Mouse (Mus musculus) kidney, embryonic 16.5 days (tissue): ENCODE data around the gene Dazap1. TPM values are rescaled to one million over a fixed set of nuclear protein-coding genes. Genes with fewer than 3 reads are reported as not detected.

Experiments
- ATAC-seq: fragments of 200-750 bp; cut with Nextera tagmentation; 2 replicates; pipeline ENCODE4 v1.8.0; 2017; ENCODE audit warnings: moderate TSS enrichment; ENCODE audit not compliant: low FRiP score, low TSS enrichment
- H3K27ac ChIP-seq: fragments of 300-500 bp; sonication (generic); 2 replicates; pipeline ENCODE4 v1.5.1; 2014; ENCODE audit warnings: low read length
- H3K27me3 ChIP-seq: fragments of 300-500 bp; sonication (generic); 2 replicates; pipeline ENCODE4 v1.6.1; 2014; ENCODE audit warnings: low read length, control low read depth, mixed read lengths; ENCODE audit not compliant: insufficient read depth
- H3K36me3 ChIP-seq: fragments of 300-500 bp; sonication (generic); 2 replicates; pipeline ENCODE4 v1.6.1; 2014; ENCODE audit warnings: low read length, control low read depth, mixed read lengths; ENCODE audit not compliant: insufficient read depth
- H3K4me1 ChIP-seq: fragments of 300-500 bp; sonication (generic); 2 replicates; pipeline ENCODE4 v1.6.1; 2014; ENCODE audit warnings: low read length, control low read depth, mixed read lengths; ENCODE audit not compliant: insufficient read depth
- H3K4me2 ChIP-seq: fragments of 300-500 bp; sonication (generic); replicated peaks from 2 replicates; pipeline ENCODE4 v1.6.1; 2014; ENCODE audit warnings: low read depth, low read length
- H3K4me3 ChIP-seq: fragments of 300-500 bp; sonication (generic); 2 replicates; pipeline ENCODE4 v1.5.1; 2014; ENCODE audit warnings: mild to moderate bottlenecking, low read length
- H3K9ac ChIP-seq: fragments of 300-500 bp; sonication (generic); replicated peaks from 2 replicates; pipeline ENCODE4 v1.6.1; 2014; ENCODE audit warnings: low read length
- H3K9me3 ChIP-seq: fragments of 300-500 bp; sonication (generic); 2 replicates; pipeline ENCODE4 v1.6.1; 2016; ENCODE audit warnings: low read length, control low read depth
- WGBS: fragments of 180-500 bp; shearing (Covaris S2); extraction: QIAGEN DNeasy Blood & Tissue Kit; methylation state at CpG from one replicate; pipeline ENCODE4 v1.1.7; 2014; 5-methylcytosine and 5-hydroxymethylcytosine counted together
- polyA plus RNA-seq: library from polyadenylated mRNA; unstranded; fragments of >200 nt; fragmentation: Nextera tagmentation; extraction: Ambion mirVana; gene quantifications from 2 replicates; pipeline ENCODE4 v1.2.1, GENCODE M21; 2015

The Dazap1 gene
- polyA plus RNA-seq, 1 experiment from 2014 or later, result 55.4 TPM

DNA sequence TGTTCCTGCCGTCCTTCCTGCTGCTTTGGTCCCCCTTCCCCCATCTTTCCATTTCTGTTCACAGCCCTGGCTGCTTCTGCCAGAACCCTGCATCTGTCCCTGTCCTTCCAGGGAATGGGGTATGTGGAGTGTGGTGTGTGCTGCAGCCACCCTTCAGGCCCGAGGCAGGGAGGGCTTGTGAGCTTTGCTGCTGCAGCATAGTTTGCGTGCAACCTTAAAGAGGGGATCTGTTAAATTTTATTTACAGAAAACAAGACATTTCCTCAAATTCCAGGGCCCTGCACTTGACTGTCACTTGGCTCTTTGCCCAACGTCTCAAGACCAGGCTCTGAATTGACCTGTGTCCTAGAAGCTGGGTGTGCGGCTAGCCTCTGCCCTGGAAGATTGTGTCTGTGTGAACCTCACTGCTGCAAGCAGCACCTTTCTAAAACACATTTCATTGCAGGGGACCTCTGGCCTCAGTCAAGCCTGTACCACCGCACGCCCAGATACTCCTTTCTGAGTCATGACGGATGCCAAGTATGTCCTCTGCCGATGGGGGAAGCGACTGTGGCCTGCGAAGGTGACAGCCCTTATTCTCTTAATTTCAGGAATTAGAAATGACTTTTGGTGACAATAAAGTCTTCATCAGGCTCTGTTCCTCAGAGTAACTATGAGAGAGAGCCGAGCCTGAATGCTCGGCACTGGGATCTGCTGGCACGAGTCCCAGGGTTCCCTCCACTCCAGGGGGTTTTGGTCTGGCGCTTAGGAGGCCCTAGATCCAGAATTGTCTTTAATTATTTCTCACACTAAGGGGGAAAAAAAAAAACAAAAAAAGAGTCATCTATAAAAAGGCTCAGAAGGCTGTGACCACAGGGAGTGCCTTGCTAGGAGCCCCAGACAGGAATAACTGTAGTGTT, 33.2 kb upstream of the Dazap1 start:
- H3K36me3 ChIP-seq, result peaks cover 31% of the 10 kb centered on the region
- H3K9ac ChIP-seq, result peak overlapping the region; percentile 93
- no peaks in the 10 kb centered on the region for H3K9me3 ChIP-seq
- H3K4me1 ChIP-seq, result peaks cover 42% of the 10 kb centered on the region
- no peaks in the 10 kb centered on the region for H3K27me3 ChIP-seq
- peak overlapping the region; percentile 73 for H3K4me3 ChIP-seq
- peak overlapping the region; percentile 84 for H3K4me2 ChIP-seq
- no peak for ATAC-seq
- peak overlapping the region; percentile 87 for H3K27ac ChIP-seq
- 39% methylated on average over 15 of the region's 15 CpGs for WGBS

DNA sequence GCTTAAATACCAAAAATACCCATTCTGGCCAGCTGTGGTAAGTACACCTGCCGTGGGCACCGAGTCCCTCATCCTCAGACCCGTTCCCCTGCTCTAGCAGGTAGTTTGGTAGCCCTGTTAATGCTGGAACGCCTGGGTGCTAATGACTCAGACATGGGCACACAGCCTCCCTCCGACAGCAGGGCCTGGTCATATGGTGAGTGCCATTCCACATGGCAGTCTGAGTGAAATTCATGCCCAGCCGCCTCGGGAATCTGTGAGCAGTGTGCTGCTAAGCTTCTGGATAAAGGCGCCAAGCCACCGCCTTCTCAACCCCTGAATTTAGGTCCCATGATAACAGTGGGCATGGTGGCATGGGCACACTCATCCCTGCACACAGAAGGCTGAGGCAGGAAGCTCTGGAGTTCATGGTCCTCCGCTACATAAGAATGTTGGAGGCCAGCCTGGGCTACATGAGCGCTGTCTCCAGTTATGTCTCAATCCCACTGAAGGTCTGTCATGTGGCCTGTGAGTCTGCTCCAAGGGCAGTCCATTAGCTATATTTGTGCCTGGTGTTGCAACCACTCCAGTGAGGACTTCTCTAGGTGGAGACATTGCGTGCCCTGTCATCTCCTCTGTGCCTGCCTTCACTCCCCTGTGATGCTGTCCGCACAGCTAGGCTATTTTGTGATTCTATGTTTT, 25.0 kb upstream of the Dazap1 start:
- H3K27ac ChIP-seq, result no peak overlapping the region
- no peak overlapping the region for H3K4me2 ChIP-seq
- 96% methylated on average over 13 of the region's 13 CpGs for WGBS
- H3K36me3 ChIP-seq, result peaks cover 95% of the 10 kb centered on the region
- no peak for ATAC-seq
- peaks cover 10% of the 10 kb centered on the region for H3K4me1 ChIP-seq
- no peaks in the 10 kb centered on the region for H3K27me3 ChIP-seq
- H3K9me3 ChIP-seq, result no peaks in the 10 kb centered on the region
- H3K4me3 ChIP-seq, result no peak overlapping the region
- H3K9ac ChIP-seq, result no peak overlapping the region

GRCm38 (mm10) chr10:80237020-80237419, 24.3 kb upstream of the Dazap1 start:
- no peaks in the 10 kb centered on the region for H3K27me3 ChIP-seq
- no peak for ATAC-seq
- 90% methylated on average over 4 of the region's 4 CpGs for WGBS

DNA sequence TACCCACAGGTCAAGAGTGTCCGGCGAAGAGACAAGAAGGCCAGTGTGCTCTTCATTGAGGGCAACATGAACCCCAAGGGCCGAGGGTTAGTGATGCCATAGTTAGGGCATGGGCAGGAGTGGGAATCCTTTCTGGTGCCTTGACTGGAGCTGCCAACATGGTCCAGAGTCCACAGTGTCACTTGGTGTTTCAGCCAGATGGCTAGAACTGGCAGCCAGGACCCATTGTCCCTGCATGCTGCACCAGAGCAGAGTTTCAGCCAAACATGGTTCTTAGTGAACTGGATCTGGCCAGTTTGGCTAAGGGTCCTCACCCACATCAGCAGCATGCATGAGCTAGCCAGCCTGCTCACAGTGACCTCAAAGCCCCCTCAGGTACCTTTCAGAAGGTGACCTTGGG, 23.0 kb upstream of the Dazap1 start:
- no peak overlapping the region for H3K27ac ChIP-seq

More at GRCm38 (mm10) chr10:80237020-80237419, 24.3 kb upstream of the Dazap1 start:
- no peak overlapping the region for H3K9ac ChIP-seq
- no peak overlapping the region for H3K4me2 ChIP-seq
- H3K4me3 ChIP-seq, result no peak overlapping the region
- H3K4me1 ChIP-seq, result peaks cover 10% of the 10 kb centered on the region
- H3K9me3 ChIP-seq, result no peaks in the 10 kb centered on the region
- H3K27ac ChIP-seq, result no peak overlapping the region
- peaks cover 92% of the 10 kb centered on the region for H3K36me3 ChIP-seq

DNA sequence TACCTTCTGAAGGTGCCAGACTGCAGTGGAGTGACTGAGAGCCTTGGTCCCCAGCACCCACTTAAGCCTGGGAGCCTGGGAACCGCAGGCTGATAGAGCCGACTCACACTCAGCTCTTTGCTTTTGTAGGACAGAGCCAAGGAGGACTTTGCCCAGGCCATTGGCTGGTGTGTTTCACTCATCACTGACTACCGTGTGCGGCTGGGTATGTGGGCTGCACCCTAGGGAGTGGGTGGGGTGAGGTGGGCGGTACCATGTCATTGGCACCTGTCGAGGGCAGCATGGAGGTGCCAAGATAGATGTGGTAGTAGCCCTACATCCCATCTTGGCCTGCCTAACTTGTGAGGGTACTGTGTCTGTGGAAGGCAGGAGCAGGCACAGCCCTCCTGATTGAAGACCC, 21.5 kb upstream of the Dazap1 start:
- Histone ChIP-seq H3K4me2 (no peak overlapping the region), H3K36me3 (peaks cover 90% of the 10 kb centered on the region), H3K4me1 (no peaks in the 10 kb centered on the region), H3K4me3 (no peak overlapping the region), H3K27me3 (no peaks in the 10 kb centered on the region), H3K9ac (no peak overlapping the region), H3K9me3 (no peaks in the 10 kb centered on the region), H3K27ac (no peak overlapping the region)
- 78% methylated on average over 6 of the region's 6 CpGs for WGBS
- ATAC-seq, result no peak

More for the DNA sequence above, 23.0 kb upstream of the Dazap1 start:
- ATAC-seq, result no peak
- Histone ChIP-seq H3K27me3 (no peaks in the 10 kb centered on the region), H3K9ac (no peak overlapping the region), H3K4me3 (no peak overlapping the region), H3K4me1 (peaks cover 2% of the 10 kb centered on the region; the same call in 1 of the 2 replicates), H3K36me3 (peaks cover 92% of the 10 kb centered on the region), H3K4me2 (no peak overlapping the region), H3K9me3 (no peaks in the 10 kb centered on the region)
- 84% methylated on average over 3 of the region's 3 CpGs for WGBS

GRCm38 (mm10) chr10:80242088-80242487, 19.2 kb upstream of the Dazap1 start:
- 74% methylated on average over 9 of the region's 9 CpGs for WGBS
- Histone ChIP-seq H3K4me1 (no peaks in the 10 kb centered on the region), H3K9ac (no peak overlapping the region), H3K36me3 (peaks cover 72% of the 10 kb centered on the region), H3K4me2 (no peak overlapping the region), H3K27me3 (no peaks in the 10 kb centered on the region), H3K4me3 (no peak overlapping the region), H3K9me3 (no peaks in the 10 kb centered on the region), H3K27ac (no peak overlapping the region)
- ATAC-seq, result no peak

DNA sequence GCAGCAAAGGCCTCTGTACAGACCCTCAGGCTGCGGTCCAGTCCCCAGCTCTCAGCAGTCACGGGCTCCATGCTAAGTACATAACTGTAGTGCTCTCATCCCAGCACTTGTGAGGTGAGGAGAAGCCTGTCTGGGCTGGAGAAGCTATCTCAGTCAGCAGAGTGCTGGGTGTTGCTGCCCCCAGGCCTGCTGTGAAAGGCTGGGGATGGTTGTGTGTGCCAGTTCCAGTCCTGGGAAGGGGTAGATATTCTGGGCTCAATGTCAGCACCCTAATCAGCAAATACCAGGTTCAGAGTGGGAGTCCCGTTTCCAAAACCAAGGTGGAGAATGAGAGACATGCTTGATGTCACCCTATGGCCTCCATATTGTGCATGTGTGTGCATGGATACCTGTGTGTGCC, 18.7 kb upstream of the Dazap1 start:
- H3K27ac ChIP-seq, result no peak overlapping the region
- no peaks in the 10 kb centered on the region for H3K9me3 ChIP-seq
- WGBS, result 82% methylated on average over 3 of the region's 3 CpGs
- H3K4me2 ChIP-seq, result no peak overlapping the region
- H3K4me1 ChIP-seq, result no peaks in the 10 kb centered on the region
- H3K36me3 ChIP-seq, result peaks cover 66% of the 10 kb centered on the region
- H3K27me3 ChIP-seq, result no peaks in the 10 kb centered on the region
- H3K4me3 ChIP-seq, result no peak overlapping the region
- no peak for ATAC-seq
- H3K9ac ChIP-seq, result no peak overlapping the region

DNA sequence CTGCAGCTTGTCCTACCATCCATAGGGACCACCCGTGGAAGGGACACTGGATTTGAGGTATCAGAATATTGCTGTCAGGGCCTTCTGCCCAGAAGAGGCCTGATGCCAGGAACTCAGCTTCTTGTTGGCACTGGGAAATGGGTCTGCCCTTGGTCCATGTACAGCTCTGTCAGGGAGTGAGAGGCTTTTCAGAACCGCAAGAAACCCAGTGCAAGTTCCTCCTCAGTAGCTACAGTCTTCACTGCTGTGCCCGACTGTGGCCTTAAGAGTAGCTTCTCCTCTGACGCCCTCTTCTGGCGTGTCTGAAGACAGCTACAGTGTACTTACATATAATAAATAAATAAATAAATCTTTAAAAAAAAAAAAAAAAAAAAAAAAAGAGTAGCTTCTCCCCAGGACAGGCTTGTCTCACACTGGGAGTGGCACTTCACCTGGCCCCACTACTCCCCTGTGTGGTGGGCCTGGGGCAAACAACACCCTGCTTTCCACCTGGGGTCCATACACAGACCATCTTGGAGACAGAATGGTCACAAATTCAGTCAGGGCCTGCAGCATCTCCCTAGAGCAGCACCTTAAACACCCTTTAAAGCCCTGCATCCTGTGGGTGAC, 16.4 kb upstream of the Dazap1 start:
- Histone ChIP-seq H3K9me3 (no peaks in the 10 kb centered on the region), H3K4me1 (peaks cover 8% of the 10 kb centered on the region), H3K4me2 (no peak overlapping the region), H3K4me3 (no peak overlapping the region), H3K36me3 (peaks cover 44% of the 10 kb centered on the region), H3K27me3 (no peaks in the 10 kb centered on the region), H3K9ac (no peak overlapping the region), H3K27ac (no peak overlapping the region)
- ATAC-seq, result no peak
- WGBS, result 40% methylated on average over 5 of the region's 5 CpGs

- Histone ChIP-seq H3K4me3 (no peak overlapping the region), H3K4me1 (peaks cover 15% of the 10 kb centered on the region), H3K9ac (0 out of 2 replicates have a peak overlapping the region, but pooled peaks have one; percentile 49), H3K4me2 (no peak overlapping the region), H3K9me3 (no peaks in the 10 kb centered on the region), H3K27me3 (no peaks in the 10 kb centered on the region), H3K36me3 (peaks cover 37% of the 10 kb centered on the region), H3K27ac (no peak overlapping the region)
- ATAC-seq, result no peak
- 3% methylated on average over 4 of the region's 4 CpGs for WGBS
Observed at GRCm38 (mm10) chr10:80245600-80245999, 15.7 kb upstream of the Dazap1 start.
